Mouse (Mus musculus) gastrocnemius, adult 8-10 months (tissue): Measurements from ENCODE around the gene Clic3. TPM values are rescaled to one million over a fixed set of nuclear protein-coding genes. Genes with fewer than 3 reads are reported as not detected.
A peak's percentile ranks its signal among the peaks of the same experiment; 100 is the strongest.

ENCODE experiments used
- DNase-seq, 2 experiments: peaks; one replicate each; pipeline ENCODE4 v3.0.0; 2022; ENCODE audit warnings: low spot score in 2 of 2
- total RNA-seq, 4 experiments: library from RNA; stranded (reverse); gene quantifications; 2 replicates each; pipeline ENCODE4 v1.2.4; 2022

The Clic3 gene
- total RNA-seq, 4 experiments from 2014 or later = 0.64 to 1.1 (median 0.77) TPM; not detected in 1

DNA sequence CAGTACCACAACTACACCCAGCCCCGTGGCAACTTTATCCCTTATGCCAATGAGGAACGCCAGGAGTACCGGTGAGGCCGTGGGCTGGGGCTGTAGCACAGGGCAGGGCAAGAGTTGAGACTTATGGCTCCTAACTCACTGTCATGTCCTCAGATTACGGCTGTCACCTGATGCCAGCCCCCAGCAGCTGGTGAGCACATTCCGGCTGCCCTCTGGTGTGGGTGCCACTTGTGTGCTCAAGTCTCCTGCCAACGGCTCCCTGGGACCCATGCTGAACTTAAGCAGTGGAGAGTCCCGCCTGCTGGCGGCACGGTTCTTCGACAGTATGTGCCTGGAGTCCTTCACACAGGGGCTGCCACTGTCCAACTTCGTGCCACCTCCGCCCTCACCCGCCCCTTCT, 14.0 kb upstream of the Clic3 start:
- DNase-seq = no peak

DNA sequence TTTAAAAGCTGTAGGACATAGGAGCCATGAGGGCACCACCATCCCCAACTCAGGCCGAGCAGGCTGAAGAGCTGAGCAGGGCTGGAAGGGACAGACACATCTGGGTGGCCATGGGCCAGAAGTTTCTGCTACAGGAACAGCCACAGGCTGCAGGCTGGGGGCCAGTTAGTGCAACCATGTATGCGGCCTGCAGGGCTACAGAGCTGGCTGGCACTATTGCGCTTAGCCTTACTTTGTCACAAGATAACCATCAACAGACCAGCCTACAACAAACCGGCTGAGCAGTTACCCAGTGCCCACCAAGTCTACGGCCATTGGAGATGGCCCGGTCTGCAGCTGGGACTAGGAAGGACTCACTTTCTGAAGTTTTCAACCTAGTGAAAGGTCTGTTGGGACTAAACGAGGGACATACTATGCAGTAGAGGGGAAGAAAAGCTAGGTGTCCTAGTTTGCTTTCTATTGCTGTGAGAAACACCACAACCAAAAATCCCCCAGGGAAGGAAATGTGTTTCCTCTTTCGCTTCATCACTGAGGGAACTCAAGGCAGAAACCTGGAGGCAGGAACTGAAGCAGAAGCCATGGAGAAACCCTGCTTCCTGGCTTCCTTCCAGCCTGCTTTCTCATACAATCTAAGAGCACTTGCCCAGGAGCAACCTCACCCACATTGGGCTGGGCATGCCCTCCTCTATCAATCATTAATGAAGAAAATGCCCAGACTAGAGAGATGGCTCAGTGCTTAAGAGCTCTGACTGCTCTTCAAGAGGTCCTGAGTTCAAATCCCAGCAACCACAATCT, 5.6 kb upstream of the Clic3 start:
- DNase-seq = no peak

DNA sequence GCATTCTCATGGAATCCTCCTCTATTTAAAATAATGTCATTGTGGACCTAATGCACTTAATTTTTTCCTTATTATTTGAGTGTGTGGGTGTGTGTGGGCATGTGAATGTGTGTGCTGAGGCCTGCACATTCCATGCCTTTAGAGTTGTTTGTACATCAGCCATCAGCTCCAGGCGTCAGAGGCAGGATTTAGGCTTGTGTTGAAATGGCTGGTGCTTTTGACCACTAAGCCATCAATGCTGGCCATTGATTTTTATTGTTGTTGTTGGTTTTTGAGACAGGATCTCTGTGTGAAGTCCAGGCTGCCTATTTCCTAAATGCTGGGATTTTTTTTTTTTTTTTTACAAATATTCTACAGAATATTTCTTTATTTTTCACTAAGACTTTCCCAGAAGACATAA, 3.7 kb upstream of the Clic3 start:
- DNase-seq = no peak

DNA sequence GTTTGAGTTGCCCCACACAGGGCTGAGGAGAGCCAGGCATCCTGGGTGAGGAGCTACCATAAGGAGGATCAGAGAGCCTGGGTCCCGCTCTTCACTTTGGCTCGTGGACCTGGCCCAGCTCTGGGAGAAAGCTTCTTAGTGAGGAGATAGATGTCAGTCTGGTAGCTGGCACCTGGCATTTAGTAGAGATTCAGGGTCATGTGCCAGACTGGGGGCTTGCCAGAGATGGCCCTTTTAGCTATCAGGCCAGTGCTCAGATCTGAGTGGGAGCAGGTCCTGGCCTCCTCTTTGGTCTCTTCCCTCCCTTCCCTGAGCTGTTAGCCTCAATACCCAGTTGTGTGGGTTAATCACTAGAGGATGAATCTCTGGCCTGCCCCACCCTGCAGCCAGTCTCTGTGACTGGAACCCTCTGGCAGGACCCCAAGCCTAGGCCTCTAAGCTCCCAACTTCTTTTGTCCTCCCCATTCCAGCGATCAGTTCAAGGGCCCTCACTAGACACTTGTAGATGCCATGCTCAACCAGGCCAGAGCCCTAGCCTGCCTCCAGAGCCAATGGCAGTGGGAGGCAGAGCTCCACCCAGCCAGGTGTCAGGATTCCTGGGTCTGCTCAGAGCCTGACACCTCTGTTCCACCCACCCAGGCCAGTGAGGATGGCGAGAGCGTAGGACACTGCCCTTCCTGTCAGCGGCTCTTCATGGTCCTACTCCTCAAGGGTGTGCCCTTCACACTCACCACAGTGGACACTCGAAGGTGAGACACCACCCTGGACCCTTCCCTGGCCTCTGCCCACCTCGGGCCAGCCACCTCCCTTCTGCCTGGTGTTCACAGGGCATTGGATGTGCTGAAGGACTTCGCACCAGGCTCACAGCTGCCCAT, 621 bp downstream of the Clic3 start:
- DNase-seq = no peak

DNA sequence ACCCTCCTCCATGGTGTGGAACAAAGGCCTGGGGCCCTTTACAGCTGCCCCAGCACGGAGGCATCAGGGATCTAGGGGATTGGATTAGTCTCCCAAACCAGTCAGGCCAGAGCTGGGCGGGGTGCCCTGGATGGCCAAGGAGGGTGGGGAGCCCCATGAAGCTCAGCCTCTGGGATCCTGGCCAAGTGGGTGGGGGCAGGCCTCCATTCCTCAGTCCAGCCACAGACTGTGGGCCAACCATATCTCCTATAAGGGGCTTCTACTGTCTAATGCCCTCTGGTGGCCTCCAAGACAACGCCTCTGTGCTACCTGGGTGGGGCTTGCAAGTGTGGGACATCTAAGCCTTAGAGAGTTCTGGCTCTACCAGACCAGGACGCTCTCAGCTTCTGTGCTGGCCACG, 2.3 kb downstream of the Clic3 start:
- peak; percentile 31 to 52 for DNase-seq

DNA sequence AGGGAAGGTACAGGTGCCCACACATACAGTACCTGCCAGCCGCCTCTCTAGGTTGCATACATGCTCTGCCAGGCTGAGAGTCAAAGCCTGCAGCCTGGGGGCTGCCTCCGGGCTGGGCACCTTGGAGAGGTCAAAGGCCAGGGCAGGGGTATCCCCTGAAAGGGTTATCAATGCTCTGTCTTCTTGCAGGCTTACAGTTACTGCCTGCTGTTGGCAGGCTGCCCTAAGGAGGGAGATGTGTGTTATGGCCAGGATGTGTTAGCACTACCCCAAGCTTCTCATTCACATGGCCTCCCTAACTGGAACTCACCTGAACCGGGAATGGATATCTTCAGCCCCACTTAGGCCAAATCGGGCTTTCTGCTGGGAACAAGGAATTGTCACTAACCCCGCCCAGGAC, 3.5 kb downstream of the Clic3 start:
- DNase-seq = peak in 1 of 2 experiments; percentile 26

DNA sequence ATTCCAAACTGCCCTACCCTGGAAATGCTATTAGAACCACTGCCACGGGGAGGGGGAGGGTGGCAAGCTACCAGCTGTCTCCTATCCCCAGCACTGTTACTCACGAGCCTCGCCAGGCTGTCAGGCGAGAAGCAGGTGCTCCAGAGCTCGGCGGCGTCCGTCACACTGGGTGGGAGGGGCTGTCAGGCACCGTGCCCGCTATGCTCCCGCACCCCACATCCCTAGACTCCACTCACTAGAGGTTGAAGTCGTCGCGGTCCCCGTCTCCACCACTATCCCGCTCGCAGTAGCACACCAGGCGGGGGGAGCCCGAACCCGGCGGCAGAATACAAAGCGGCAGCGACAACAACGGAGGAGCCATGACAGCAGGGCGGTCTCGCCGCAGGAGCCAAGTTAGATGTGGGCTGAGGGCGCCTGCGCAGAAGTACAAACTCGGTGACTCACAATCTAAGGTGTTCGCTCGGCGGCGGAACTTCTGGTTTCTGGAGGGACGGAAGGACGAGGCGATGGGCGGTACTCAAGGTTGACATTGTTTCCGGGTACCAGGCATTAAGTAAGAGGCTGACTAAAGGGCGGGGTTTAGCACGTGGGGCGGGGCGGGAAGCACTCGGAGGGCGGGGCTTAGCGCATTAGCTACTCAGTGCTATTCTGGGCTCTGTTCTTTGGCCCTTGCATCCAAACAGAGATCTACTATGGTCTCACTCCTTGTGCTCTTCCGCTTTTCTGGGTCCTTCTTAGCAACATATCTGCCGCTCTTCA, 4.1 kb downstream of the Clic3 start, which contains the start of gene Paxx:
Paxx (minus strand) TSS at position 544 of the 759 bp plus-strand sequence.
- DNase-seq = peak; percentile 83 to 93

DNA sequence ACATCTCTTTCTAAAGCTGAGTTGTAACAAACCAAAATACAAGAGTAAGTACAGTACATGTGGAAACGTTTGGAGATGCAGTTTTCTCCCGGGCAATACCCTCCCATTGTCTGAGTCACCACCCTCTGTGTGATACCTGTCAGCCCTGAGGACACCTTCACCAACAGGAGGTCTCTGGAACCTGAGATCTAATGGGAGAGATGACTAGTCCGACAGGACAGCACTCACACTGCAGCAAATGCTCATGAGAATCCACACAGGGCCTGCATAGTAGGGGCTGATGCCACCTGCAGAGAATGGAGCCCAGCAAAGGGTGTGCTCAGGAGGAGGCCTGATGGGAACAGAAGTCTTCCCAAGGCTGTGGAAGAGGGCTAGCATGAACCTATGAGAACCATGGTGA, 4.8 kb downstream of the Clic3 start:
- DNase-seq = no peak

DNA sequence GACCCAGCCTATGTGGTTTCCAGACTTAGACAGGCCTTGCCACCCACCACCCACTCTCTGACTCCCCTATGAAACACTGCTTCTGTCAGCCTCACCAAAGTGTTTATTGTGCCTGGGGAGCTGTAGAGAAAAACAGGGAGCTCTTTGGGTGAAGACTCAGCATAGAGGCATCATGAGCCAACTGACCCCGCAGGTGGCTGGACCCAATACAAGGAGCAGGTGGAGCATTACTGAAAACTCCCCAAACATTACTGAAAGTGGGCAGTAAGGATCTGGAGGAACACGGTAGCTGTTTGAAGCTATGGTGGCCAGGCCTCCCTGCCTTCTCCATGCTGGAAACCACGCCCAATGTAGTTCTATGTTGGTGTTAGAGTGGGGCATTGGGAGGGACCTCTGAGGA, 7.0 kb downstream of the Clic3 start:
- no peak for DNase-seq

DNA sequence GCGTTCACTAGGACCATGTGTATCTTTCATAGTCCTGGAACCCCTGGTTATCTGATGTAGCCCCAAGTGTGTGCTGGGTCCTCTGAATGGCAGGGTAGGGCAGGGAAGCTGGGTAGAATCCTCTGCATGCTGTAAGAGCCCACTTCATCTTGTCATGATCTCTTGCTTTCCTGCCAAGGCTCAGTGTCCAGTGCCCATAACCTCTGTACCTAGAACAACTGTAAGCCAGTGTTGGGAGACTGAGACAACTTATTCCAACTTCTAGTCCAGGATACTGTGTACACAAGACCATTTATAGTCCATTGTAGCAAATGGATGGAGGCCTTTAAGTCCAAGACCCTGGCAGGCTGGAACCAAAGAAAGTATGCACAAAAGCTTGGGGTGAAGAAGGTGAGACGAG, 8.6 kb downstream of the Clic3 start:
- DNase-seq = no peak

DNA sequence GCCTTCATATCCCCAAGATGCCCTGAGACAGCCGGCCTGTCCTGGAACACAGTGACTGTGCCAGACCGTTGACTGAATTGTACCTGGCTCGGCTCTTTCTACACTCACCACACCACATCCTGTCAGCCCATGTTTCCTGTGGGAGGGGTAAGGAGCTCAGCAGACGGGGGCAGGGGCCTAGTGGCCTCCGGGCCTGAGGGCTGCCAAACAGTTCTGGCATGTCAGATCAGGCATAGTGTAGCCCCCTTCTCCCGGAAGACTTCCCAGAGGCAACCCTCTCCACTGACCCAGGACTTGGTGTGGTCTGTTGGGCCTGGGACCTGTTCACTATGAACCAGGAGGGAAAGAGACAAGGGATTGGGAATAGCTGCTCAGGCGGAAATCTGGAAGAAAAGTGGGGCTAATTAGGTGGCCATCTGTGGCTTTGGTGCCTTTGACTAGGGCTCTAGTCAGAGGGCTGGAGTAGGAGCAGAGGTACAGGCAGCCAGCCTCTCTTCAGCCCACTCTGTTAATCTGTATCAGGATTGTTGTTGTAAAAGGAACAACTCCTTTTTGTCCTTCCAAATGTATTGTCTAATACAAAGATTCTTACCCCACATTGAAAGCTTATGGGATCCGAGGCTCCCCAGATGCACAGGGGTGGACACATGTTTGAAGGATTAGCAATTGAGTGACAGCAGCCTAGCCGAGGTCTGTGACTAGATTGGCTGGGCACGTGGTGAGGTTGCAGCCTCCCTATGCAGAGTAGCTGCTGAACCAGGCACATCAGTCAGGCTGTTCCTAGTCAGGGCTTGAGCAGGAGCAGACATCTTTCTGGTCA, 9.4 kb downstream of the Clic3 start:
- DNase-seq = no peak

DNA sequence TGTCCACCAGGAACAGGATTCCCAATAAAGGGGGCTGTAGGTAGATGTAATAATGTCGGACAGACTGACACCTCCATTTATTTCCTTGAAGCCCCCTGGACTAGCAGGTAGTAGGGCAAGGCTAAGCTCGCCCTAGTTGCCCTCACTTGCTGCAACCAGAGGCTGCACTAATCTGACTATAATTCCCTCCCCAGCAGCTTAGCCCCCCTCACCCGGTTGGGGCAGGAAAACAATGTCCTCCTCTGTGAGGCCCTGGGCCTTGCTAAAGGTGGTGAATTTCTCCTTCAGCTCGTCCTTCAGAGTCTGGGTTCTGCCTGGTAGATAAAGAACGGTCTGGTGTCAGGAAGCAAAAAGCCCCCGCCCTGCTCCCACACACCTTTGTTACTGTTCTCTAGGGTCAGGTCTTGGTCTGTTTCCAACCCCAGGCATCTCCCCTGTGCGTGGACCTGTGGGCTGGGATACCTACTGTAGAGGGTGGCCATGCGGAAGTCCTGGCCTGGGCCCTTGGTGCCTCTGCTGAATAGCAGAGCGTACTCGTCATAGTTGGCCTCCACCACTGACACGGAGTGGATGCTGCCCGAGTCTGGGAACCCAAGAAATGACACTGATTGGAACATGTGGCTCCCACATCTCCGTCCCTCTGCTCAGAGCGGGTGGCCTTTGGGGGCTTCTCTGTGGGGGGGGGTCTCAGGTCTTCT, 11.1 kb downstream of the Clic3 start:
- no peak for DNase-seq

DNA sequence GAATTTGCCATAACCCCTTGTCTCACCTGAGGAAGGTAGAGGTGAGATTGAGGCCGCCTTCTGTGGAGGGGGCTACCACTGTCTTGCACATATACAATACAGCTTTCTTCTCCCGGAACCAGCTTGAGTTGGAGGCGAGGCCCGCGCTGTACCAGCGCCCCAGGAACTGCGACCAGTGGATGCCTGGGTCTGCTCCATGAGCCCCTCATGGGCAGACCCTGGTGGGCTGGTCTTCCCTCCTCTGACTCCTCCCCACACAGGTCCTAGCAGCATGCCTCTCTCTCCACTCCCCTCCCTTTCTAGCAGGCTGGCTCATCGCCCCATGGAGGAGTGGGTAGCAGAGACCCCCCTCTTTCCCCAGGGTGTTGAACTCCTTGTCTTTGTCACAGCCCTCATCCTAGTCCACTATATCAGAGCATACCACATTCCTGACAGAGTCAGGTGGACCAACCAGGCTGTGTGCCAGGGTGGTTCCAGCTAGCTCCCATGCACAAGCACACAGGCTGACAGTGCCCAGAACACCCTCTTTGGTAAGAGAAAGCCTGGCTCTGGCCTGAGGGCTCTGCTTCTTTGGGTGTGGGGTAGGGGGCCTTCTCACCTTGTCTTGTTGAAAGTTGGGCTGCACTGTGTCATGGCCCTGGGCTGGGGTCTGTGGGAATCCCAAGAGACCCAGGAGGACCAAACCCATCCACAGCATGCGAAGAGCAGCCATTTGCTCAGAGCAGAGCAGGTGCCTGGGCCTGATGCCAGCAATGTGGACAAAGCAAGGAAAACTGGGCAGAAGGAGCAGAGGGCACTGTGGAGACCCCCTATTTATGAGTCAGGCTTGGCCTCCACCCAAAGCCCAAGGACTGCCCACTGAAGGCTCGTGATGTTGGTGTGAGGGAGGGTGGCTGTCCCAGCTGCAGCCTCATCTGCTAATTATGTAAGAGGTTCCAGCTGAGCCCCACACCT, 12.6 kb downstream of the Clic3 start:
- no peak for DNase-seq

DNA sequence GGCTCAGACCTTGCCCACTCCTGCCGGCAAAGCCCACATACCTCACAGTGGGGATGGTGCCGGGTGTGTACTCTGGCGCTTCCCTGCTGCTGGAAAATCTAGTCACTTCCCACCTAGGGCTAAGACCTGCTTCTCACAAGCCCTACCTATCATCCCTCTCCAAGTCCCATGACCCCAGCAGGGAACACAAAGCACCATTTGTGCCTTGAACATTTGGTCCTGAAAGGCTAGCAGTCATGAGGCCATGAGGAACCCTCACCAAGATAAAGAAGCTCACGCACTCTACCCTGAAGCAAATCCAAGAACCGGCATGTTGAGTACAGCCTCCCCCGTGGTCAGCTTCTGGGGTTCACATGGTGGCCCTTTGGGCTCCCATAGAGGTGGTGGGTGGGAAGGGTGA, 13.3 kb downstream of the Clic3 start, which contains the start of gene Ptgds:
Ptgds (minus strand) TSS at position 78 of the 400 bp plus-strand sequence.
- DNase-seq = no peak

DNA sequence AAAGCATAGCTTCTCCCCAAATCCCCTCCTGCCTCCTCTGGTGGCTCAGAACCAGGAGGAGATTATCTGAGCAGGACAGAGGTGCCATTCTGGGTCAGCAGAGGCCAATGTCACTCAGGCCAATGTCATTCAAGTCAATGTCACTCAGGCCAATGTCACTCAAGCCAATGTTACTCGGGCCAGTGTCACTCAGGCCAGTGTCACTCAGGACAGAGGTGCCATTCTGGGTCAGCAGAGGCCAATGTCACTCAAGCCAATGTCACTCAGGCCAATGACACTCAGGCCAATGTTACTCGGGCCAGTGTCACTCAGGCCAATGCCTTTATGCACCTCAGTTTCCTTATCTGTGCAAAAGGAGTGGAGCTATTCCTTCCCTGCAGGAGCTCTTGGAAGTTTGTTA, 15.9 kb downstream of the Clic3 start:
- DNase-seq = no peak

DNA sequence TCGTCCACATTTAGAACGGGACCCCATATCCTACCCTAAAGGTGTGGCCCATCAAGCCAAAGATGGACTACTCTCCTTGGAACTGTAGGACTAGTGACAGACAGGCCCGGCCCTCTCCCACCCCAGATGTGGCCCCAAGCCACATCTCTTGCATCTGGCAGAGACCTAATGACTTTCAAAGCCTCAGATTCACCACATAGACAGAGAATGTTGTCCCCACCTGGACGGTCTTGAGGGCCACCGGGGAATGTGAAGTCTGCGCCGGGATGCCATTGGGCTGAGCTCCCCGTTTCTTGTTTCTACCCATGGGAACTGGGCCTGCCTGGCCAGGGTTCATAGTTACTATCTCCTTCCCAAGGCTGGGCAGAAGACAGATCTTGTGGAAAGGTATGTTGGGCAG, 20.9 kb downstream of the Clic3 start:
- DNase-seq = no peak

DNA sequence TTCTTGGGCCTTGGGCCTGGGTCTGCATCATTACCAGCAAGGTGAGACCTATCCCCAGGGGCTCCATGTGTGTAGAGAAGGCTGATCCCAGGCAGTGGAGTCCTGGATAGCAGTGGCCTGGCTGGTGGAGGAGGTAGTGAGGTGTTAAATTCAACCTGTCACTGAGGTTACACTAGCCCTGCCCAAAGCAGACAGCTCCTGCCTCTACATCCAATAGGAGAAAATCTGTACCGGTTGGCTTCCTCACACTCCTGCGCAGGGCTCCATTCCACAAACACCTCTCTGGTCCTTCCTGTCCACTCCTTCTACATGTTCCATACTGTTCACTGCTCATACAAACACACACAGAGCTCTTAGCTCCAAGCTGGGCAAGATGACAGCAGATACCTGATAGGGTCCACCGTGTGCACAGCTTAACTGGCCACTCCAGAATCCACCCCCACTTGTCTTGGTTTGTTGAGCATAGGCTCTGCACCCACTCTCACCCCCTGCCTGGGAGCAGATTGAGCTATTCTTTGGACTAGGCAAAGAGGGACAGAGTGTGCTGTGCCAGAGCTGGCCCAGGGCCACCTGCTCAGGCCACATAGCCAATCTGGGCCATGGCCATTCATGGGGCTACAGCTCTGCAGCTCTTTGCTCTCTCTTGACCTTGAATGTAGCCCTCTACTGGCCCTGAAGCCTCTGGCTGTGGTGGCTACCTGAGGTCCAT, 21.5 kb downstream of the Clic3 start:
- DNase-seq = peak; percentile 55 to 59

DNA sequence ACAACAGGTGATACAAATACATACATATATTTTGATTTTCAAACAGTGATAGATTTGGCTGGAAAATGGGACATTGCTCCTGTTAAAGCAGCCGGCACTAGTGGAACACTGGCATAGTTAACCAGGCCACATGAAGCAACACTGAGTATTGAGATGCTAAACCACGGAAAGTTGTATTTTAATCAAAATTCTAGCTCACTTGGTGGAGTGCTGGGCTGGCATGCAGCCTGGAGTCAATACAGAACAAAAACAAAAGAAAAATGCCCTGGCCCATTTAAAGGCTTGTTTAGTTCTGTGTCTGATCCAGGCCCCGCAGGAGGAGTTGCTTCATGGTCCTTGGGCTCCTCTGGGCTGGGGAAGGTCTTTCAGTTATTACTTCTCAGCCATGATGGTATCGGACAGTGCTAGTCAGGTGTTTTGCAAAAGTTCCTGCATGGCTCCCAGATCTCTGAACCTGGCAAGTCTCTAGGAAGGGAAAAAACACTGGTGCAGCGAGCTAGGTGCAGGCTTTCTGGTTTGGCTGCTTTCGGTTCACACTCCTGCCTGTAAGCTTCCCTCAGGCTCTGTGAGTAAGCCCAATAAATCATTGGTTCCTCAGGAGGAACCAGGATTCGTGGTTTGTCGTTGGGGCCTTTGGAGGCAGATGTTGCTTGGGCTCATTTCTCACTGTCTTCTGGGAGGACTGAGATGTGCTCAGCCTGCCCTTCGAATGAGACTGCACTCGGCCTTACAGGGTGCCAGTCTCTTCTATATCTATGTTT, 23.1 kb downstream of the Clic3 start:
- DNase-seq = no peak
